Mouse (Mus musculus): ENCODE measurements around the gene Iqcn.

Iqcn gene

DNA sequence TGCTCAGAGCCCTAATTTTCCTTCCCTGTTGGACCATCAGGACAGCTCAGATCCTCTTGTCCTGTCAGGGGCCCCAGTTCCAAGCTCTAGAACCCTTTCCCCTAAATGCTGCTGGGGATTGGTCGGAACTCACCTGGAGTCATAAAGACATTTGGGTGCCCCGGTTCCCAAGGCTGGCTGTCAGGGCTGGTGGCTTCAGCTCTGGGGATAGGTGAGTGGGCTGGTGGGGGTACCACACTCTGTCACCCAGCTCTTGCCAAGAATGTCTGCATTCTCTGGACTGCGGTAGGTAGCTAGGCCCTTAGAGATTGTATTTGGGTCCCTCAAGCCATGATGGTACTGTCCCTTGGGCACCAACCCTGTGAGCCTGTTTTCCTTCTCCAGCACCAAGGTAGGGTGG lies at the start of gene Iqcn:
TSS of gene Iqcn (plus strand) at position 171 of the 400 bp plus-strand sequence.
- DNase-seq (ENCODE audit: low spot score in 2 of 2): no peak

DNA sequence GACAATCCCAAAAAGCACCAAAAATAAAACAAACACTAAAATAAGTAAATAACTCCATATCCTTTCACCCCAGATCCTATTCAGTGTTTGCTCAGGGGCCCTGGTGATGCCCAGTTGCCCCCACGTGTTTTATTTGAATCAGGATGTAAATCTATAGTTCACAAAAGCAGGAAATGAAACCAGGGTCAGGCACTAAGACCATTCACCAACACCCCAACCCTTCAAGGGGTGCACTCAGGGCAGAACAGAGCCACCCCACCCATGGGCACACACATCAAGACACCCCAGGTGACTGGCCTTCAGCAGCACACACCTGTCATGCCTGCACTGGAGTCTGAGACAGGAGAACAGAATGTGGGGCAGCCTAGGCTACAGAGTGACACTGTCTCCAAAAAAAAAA lies 49.1 kb upstream of the Iqcn start:
- no peak for DNase-seq (ENCODE audit: low spot score in 2 of 2)

DNA sequence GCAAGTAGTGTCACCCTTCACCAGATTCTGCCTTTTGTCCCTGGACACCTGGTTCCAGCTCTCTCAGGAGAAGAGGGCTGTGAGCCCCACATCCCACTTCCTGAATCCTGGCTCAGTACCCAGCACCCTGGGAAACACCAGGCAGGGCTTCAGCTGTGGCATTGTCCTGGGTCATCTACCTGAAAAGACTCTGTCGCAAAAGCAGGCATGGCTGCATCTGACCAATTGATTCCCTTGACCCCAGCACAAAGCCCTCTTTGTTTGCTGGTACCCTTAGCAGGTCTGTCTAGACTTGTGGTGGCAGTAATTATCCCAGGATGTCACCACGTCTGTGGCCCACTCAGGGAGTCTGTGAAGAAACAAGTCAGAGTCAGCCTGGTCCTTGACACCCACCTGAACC lies 47.8 kb upstream of the Iqcn start:
- no peak for DNase-seq (ENCODE audit: low spot score in 2 of 2)

DNA sequence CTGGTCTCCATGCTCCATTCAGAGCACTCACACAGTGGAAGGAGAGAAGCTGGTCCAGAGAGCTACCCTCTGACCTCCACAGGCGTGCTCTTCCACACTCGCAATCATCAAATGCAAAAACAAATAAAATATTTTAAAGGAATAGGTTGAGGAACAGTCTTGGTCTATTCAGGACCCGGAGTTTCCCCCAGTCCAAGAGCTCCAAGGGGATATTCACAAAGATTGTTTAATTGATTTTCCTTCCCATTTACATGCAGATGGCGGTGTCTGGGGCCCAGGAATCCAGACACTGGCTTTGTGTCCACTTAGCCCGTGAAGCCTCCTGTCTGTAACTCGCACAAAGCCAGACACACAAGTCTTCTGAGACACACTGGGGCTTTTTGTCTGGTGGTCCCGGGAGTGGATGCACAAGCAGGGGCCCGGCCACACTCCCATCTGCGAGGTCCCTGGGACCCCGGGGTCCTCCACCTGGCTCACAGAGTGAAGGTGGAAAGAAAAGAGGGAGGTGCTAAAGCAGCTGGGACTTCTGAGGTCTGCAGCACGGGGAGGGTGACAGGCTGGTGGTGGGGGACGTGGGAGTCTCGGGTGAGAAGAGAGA lies 47.0 kb upstream of the Iqcn start:
- DNase-seq (ENCODE audit: low spot score in 2 of 2): no peak

DNA sequence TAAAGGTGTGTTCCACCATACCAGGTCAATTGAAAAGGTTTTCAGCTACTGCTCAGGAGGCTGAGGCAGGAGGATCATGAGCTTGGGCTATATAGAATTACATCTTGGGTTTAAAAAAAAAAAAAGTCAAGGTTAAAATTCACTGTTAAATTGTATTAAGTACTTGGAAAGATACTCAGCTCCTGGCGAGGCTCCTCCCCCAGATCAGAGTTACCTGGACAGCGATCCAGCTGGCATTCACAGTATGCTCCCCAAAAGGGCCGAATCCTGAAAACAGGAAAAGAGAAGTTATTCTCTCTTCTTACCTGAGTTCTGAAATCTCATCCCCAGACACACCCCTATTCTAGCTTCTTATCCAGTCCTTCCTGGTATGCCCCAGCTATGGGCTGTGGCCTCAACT lies 46.0 kb upstream of the Iqcn start:
- DNase-seq (ENCODE audit: low spot score in 2 of 2): no peak

DNA sequence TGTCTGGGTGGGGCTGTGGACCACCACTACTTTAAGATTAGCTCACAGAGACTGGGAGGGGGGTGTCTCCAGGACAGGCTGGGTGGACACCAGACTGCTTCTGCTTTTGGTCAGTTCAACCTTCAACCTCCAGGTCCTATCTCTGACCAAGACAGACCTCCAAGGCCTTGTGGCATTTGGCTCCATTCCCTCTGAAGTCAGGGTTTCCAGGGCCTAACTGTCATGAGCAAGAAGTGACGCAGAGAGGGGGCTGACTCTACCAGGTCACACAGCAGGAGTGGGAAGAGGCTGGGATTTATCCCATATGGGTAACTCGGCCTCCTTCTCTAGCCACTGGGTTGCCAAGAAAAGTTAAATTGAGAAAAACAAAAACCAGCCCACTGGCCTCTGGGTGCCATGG lies 45.5 kb upstream of the Iqcn start:
- no peak for DNase-seq (ENCODE audit: low spot score in 2 of 2)

DNA sequence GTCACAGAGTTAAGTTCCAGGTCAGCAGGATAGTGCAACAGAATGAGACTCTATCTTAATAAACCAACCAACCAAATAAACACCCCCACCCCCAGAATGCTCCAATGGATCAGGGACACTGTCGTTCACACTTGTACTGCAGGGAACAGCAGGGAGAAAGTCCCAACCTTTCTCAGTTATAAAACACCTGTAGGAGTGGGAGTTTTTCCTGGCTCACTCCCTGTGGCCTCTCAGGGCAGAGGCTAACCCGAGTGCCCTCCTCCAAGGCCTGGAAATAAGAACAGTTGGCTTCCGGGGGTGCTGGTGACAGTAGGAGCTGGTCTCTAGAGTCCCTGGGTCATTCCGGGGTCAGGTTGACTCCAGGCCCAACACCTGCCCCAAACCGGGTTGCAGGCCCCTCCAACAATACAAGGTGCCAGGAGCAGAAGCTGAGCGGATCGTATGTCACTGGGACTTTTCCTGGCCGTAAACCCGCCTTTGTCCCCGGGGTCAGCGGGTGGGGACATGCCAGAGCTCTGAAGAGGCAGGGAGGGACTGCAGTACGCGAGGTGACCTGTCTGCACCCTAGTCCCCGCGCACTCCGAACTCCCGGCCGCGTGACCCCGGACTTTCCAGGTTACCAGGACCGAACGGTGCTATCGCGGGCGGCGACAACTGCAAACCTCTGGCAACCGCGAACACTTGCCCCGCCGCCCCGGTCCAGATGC lies 44.2 kb upstream of the Iqcn start:
- DNase-seq (ENCODE audit: low spot score in 2 of 2): peak in 1 of 2 experiments; percentile 62

DNA sequence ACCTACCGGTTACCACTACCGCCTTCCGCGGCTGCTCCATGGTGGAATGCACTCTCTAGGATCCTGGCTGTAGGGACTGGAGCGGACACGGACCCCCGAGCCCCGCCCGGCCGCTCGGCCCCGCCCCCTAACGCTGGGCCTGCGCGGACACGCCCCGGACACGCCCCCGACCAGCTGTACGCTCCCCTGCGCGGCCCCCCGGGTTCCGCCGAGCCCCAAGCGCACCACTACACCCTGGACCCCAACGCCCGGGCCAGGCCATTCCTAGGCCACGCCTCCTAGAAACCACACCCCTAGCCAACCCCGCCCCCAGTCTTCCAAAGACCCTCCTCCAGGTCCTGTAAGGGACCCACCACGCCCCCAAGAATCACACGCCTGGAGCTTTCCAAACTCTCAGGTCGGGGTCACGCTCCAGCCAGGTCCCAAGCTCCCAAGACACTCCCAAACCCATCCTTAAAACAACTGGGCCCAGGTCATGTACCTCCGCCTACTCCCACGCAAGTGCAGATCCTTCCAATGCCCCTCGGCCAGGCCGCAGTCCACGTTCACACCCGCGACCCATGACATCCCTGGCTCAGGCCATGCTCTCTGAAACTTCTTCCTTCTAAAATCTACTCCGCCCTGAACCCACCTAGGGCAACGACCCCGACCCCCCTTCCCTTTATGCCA lies 43.5 kb upstream of the Iqcn start:
- peak; percentile 89 to 92 for DNase-seq (ENCODE audit: low spot score in 2 of 2)

- DNase-seq (ENCODE audit: low spot score in 2 of 2): no peak
These were observed 43.0 kb upstream of the Iqcn start, which contains the start of gene Pgpep1 for GRCm38 (mm10) chr8:70660273-70660725. Gene Pgpep1, minus strand, starts transcription at chr8:70660388.

DNA sequence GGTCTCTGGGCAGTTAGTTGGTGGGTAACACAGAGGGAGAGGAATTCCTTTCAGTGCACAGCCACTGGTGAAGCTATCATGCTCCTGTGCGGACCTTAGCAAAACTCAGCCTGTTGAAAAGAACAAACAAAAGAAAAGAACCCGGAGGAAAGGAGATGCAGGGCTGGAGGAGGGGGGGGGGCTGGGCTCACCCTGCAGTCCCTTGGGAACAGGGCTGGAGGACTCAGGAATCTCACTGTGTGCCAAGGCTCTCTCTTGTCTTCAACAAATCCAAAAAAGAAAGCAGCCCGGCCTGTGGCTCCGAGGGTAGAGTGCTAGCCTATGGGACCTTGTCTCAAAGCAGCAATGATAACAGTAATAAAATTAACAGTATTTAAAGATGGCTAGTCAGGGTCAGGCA lies 39.6 kb upstream of the Iqcn start:
- DNase-seq (ENCODE audit: low spot score in 2 of 2): no peak

DNA sequence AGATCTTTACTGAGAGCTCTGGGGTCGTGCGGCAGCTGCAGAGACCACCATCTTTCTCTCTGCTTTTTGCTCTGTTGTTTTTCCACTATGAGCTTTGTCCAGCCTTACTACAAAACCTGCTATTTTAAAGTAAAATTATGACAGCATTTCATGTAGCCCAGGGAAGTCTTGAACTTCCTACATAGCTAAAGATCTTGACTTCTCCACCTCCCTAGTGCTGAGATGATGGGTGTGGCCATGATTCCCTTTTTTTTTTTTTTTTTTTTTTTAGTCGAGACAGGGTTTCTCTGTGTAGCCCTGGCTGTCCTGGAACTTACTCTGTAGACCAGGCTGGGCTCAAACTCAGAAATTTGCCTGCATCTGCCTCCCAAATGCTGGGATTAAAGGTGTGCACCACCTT lies 38.6 kb upstream of the Iqcn start:
- DNase-seq (ENCODE audit: low spot score in 2 of 2): no peak

- DNase-seq (ENCODE audit: low spot score in 2 of 2): no peak
These were observed 37.7 kb upstream of the Iqcn start for GRCm38 (mm10) chr8:70665599-70665998.

- DNase-seq (ENCODE audit: low spot score in 2 of 2): peak; percentile 71 to 73
These were observed 36.2 kb upstream of the Iqcn start for GRCm38 (mm10) chr8:70667071-70667470.

- peak; percentile 70 for DNase-seq (ENCODE audit: low spot score in 2 of 2)
These were observed 31.5 kb upstream of the Iqcn start for GRCm38 (mm10) chr8:70671615-70672324.

GRCm38 (mm10) chr8:70672325-70673078 lies 30.8 kb upstream of the Iqcn start:
- no peak for DNase-seq (ENCODE audit: low spot score in 2 of 2)

DNA sequence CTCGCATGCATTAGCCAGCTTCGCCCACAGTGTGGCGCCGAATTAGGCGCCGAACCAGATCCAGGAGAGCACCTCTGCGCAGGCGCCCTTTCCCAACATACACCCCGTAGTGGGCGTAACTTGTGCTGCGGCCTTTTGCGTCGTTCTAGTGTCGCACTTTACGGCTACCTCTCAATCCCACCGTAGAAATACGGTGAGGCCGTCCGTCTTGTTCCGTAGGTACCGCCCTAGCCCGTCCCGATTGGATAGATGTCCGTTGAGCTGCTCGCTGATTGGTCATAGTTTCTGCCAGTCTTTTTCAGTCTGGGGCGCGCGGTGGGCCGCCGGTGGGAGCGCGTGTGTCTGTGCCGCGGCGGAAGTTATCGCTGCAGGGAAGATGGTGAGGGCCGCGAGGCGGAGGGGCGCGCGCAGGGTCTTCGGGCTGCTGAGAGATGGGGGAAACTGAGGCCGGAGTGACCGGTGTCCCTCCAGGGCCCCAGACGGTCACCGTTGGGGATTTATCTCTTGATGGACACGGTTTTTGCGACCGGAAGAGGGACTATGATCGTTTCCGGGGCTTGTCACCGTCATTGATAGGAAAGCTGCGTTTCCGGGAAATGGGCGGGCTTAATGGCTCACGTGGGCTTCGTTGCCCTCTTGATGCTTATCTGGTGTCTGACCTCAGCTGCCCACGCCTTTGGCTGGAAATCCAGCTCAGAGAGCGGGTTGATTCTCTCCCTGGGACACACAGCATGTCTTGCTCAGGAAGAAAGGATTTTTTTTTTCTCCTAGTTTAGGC lies 30.0 kb upstream of the Iqcn start, which contains the start of gene Lsm4:
TSS of gene Lsm4 (plus strand) at position 170 of the 778 bp plus-strand sequence.
- peak; percentile 99 to 100 for DNase-seq (ENCODE audit: low spot score in 2 of 2)

- DNase-seq (ENCODE audit: low spot score in 2 of 2): no peak
These were observed 29.1 kb upstream of the Iqcn start for GRCm38 (mm10) chr8:70674109-70674508.

DNA sequence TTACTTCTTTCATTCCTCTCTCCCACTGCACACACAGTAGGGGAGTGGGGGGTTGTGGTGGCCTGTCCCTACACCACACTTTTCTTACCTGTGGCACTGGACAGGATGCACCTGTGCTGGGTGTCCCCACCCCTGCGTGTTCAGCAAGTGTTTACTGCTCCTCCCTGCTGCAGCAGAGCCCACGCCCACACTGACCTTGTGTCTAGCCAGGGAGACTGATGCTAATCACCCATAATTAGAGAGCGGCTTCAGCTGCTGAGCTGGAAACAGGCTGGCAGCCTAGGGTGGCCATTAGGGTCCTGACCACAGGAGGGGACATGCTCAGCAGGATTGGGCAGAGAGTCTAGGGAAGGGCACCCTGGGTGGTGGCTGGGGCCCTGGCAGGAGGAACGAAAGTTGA lies 28.5 kb upstream of the Iqcn start:
- no peak for DNase-seq (ENCODE audit: low spot score in 2 of 2)

DNA sequence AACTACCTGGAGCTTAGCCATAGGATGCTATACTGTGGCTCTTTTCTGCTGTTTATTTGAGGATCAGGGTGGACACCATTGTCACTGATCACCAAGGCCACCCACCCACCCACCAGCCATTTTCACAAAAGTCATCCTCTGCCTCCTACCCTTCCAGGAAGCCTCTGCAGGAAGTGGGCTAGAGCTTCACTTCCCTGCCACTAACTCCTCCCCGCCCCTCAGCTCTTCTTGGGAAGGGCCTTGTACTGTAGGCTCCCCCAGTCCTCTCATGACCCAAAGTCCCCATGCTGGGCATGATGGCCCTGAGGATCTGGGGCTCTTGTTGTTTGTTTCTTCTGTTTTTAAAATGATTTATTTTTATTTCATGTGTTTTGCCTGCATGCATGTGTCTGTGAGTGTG lies 27.9 kb upstream of the Iqcn start:
- no peak for DNase-seq (ENCODE audit: low spot score in 2 of 2)

DNA sequence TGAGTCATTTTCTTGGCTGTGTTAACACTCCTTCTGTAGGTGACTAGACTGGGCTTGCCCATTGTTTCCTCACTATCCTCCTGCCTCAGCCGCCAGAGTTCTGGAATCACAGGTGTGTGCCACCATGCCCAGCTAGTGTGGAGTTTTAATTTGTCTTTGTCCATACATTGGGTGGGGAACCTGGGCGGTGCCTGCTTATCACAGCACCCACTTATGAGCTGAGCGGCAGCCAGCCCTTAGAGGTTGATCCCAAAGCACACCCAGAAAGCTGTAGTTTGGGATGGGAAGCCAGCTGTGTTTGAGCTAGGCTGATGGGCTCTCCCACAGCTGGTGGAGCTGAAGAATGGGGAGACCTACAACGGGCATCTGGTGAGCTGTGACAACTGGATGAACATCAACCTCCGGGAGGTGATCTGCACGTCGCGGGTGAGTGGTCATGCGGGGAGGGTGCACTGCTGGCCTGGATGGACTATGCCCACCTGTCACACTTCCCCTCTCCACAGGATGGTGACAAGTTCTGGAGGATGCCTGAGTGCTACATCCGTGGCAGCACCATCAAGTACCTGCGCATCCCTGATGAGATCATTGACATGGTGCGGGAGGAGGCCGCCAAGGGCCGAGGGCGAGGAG lies 25.7 kb upstream of the Iqcn start:
- DNase-seq (ENCODE audit: low spot score in 2 of 2): no peak
